Mouse (Mus musculus): ENCODE data around the gene Chrng.

DNA sequence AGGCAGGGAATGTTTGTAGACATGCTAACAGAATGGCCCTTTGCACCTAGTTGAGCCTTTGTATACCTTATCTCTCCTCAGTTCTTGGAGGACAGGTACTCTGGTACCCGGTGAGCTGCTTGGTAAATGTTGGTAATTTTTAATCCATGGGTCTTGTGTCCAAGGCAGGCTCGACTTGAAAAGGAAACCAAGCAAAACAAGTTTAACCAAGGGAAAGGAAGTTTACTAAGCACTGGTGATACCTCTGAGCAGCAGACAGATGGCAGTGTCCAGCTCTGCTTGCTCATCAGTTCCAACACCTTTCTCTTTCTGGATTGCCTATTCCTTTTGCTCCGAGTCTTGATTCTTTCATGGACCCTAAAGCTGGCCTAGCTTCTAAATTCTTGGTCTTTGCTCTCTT is 13.5 kb downstream of the Chrng start:
- TF ChIP-seq GATA1 (IDR thresholded peaks at IDR 0.05; ENCODE audit: borderline replicate concordance, low read length): no peak
- no peak for TF ChIP-seq FLI1 (IDR thresholded peaks at IDR 0.05; ENCODE audit: low read length)

Data from megakaryocyte, embryonic 14.5 days (primary cell).